Mouse (Mus musculus): ENCODE results near the gene Rab3ip.

DNA sequence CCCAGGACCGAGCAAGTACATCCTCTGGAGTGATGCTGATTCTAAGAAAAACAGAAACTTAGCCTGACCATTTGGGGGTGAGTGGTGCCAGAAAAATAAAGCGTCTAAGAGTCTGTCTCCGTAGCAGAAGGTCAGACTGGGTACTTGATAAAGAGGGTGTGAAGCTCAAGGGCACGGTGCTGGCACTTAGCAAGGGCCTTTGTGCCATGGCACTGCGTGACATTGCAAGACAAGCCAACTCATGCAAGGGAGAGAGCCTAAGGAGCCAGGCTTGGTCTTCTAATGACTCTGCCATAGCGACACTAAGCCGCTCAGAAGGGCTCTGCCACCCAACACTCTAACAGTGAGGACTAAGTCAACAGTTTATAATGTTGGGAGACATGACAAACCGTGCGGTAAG is 28.3 kb upstream of the Rab3ip start:
- TF ChIP-seq EP300 (IDR thresholded peaks at IDR 0.05), result no peak
- no peak for TF ChIP-seq CTCF (IDR thresholded peaks at IDR 0.05)
